Mouse (Mus musculus): Measurements from ENCODE around the gene Pgam2.

DNA sequence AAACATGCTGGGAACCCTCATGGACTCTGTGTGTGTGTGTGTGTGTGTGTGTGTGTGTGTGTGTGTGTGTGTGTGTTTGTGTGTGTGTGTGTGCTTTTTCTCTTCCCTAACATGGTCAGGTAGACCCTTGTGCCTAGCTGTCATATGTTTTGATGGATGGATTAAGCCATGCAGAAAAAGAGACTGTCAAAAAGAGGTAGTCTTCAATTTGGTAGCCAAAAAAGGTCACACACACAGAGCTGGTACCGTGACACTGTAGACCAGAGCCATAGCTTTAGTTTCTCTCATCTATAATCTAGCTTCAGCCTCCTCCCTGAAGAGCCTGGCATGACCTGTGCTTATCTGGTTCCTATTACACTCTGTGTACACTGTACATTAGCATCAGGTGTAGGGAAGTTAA lies 13.1 kb downstream of the Pgam2 start:
- TF ChIP-seq CTCF (IDR thresholded peaks at IDR 0.05; ENCODE audit: extremely low read depth, insufficient read length, insufficient replicate concordance, low read depth, low read length) (no peak), POLR2A (IDR thresholded peaks at IDR 0.05; ENCODE audit: low read depth, low read length) (no peak)
